Mouse (Mus musculus): ENCODE measurements around the gene Map4k3. TPM values are rescaled to one million over a fixed set of nuclear protein-coding genes. Genes with fewer than 3 reads are reported as not detected.
"Not testable (repeated sequence)": the region's sequence is repeated elsewhere in the genome, so short reads cannot be mapped to it uniquely, and the experiment has no call there.

Map4k3 gene
- polyA plus RNA-seq, 1 experiment from 2014 or later: 34.7 TPM

- H3K4me2 ChIP-seq (replicated peaks): no peak overlapping the region
- no peak for ATAC-seq (ENCODE audit: insufficient number of reproducible peaks, insufficient read depth, low FRiP score, low TSS enrichment)
- H3K27ac ChIP-seq: no peak overlapping the region
- WGBS: 58% methylated on average over 7 of the region's 7 CpGs
- no peaks in the 10 kb centered on the region for H3K27me3 ChIP-seq
- H3K9ac ChIP-seq: no peak overlapping the region
- H3K9me3 ChIP-seq: no peaks in the 10 kb centered on the region
- H3K36me3 ChIP-seq: no peaks in the 10 kb centered on the region
- no peak overlapping the region for H3K4me3 ChIP-seq
- peaks cover 9% of the 10 kb centered on the region; the same call in 1 of the 2 replicates for H3K4me1 ChIP-seq
Observed at GRCm38 (mm10) chr17:80575008-80575407, 153.3 kb downstream of the Map4k3 start.

DNA sequence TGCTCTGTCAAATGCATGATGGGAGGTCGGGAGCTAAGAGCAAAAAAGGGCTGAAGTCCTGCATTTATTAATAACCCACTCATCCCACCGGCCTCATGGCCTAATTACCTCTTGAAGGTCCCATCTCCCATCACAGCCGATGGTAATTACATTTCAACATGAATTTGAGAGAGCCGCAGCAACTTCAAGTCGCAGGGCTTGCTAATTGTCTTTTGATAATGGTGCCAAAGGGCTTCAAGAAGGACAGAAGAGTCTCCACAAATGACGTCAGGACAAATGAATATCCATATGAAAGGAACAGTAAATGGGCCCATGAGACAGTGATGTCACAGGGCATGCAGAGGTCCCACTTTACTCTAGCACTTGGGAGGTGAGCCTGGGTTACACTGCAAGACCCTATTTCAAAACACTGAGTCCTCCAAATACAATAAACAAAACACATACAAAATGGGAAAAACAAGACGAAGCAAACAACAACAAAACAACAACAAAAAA lies 153.8 kb downstream of the Map4k3 start:
- Histone ChIP-seq H3K9ac (no peak overlapping the region), H3K4me3 (no peak overlapping the region), H3K36me3 (no peaks in the 10 kb centered on the region), H3K4me2 (replicated peaks) (no peak overlapping the region), H3K27me3 (no peaks in the 10 kb centered on the region), H3K27ac (no peak overlapping the region), H3K4me1 (peaks cover 9% of the 10 kb centered on the region; the same call in 1 of the 2 replicates), H3K9me3 (no peaks in the 10 kb centered on the region)
- WGBS: 79% methylated on average over 7 of the region's 7 CpGs
- no peak for ATAC-seq (ENCODE audit: insufficient number of reproducible peaks, insufficient read depth, low FRiP score, low TSS enrichment)

GRCm38 (mm10) chr17:80572187-80572935 lies 155.9 kb downstream of the Map4k3 start:
- 92% methylated on average over 13 of the region's 13 CpGs for WGBS
- Histone ChIP-seq H3K9me3 (no peaks in the 10 kb centered on the region), H3K9ac (no peak overlapping the region), H3K4me3 (no peak overlapping the region), H3K27ac (no peak overlapping the region), H3K4me1 (peaks cover 5% of the 10 kb centered on the region; the same call in 1 of the 2 replicates), H3K36me3 (no peaks in the 10 kb centered on the region), H3K4me2 (replicated peaks) (no peak overlapping the region), H3K27me3 (no peaks in the 10 kb centered on the region)
- no peak for ATAC-seq (ENCODE audit: insufficient number of reproducible peaks, insufficient read depth, low FRiP score, low TSS enrichment)

DNA sequence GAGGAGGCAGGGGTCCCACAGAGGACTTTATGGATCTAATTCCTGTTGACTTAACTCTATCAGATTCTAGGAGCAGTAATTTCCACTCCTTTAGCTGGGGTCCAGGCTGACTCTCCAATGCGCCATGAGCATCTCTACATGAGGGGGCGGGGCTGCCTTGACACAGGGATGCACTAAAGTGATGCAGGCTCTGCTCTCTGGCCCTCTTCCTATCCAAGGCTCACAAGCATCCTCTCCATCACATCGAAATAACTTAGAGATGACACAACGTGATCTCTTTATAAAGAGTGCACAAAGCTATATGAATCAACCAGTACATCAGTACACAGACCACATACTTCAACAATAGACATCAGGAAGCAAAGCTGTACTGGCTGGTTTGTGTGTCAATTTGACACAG lies 156.8 kb downstream of the Map4k3 start:
- Histone ChIP-seq H3K27me3 (no peaks in the 10 kb centered on the region), H3K9ac (no peak overlapping the region), H3K36me3 (no peaks in the 10 kb centered on the region), H3K4me1 (no peaks in the 10 kb centered on the region), H3K9me3 (no peaks in the 10 kb centered on the region), H3K4me2 (replicated peaks) (no peak overlapping the region), H3K4me3 (no peak overlapping the region), H3K27ac (no peak overlapping the region)
- WGBS: 77% methylated on average over 4 of the region's 4 CpGs
- no peak for ATAC-seq (ENCODE audit: insufficient number of reproducible peaks, insufficient read depth, low FRiP score, low TSS enrichment)

GRCm38 (mm10) chr17:80569718-80570117 lies 158.6 kb downstream of the Map4k3 start:
- not testable (repeated sequence) for H3K4me1 ChIP-seq; H3K27me3 ChIP-seq; H3K4me2 ChIP-seq (replicated peaks); H3K36me3 ChIP-seq; ATAC-seq (ENCODE audit: insufficient number of reproducible peaks, insufficient read depth, low FRiP score, low TSS enrichment); H3K27ac ChIP-seq; H3K4me3 ChIP-seq; H3K9me3 ChIP-seq; H3K9ac ChIP-seq
- 96% methylated on average over 1 of the region's 2 CpGs for WGBS

DNA sequence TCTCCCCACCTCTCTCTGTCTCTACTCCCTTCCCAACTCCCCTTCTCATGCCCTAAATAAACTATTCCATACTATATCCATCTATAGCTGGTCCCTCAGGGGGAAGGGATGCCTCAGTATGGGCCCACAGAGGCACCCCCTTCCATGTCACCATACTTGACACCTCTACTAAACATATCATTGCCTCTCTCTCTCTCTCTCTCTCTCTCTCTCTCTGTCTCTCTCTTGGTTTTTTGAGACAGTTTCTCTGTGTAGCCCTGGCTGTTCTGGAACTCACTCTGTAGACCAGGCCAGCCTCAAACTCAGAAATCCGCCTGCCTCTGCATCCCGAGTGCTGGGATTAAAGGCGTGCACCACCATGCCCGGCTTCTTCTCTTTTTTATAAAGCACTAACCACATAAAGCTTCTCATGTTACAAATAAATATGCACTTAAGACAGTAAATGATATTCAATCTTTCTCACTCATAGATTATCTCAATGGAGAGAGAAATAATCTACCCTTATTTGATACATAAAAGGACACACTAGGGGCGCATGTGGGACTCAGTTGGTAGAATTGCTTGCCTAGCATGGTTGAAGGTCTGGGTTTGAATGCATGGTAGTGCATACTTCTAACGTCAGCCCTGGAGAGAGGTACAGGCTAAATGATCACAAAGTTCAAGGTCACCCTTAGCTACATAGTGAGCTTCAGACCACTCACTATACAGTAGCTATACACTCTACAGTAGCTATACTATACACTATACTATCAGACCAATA lies 159.3 kb downstream of the Map4k3 start:
- H3K4me1 ChIP-seq: no peaks in the 10 kb centered on the region
- H3K36me3 ChIP-seq: no peaks in the 10 kb centered on the region
- no peak overlapping the region for H3K4me2 ChIP-seq (replicated peaks)
- no peaks in the 10 kb centered on the region for H3K27me3 ChIP-seq
- H3K9ac ChIP-seq: no peak overlapping the region
- peaks cover 4% of the 10 kb centered on the region; the same call in 1 of the 2 replicates for H3K9me3 ChIP-seq
- H3K4me3 ChIP-seq: no peak overlapping the region
- H3K27ac ChIP-seq: no peak overlapping the region
- 83% methylated on average over 6 of the region's 6 CpGs for WGBS
- ATAC-seq (ENCODE audit: insufficient number of reproducible peaks, insufficient read depth, low FRiP score, low TSS enrichment): no peak

DNA sequence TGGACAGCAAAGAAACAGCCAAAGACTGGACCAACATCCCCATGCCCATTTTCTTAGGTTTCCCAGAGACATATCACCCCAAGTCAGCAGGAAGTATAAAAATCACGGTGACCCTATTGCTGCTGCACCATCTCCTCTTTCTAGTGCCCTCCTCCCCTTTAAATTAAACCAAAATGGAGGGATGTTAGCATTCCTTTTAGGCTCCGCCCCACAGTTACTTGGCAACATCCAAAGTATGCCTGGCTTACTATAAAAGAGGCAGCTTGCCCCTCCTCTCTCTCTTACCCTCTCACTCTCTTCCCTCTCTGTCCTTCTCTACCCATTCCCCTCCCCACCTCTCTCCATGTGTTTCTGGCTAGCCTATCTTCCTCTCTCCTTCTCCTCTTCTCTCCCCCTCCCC lies 159.8 kb downstream of the Map4k3 start:
- Histone ChIP-seq H3K27me3 (no peaks in the 10 kb centered on the region), H3K4me2 (replicated peaks) (no peak overlapping the region), H3K4me3 (no peak overlapping the region), H3K27ac (no peak overlapping the region), H3K9me3 (peaks cover 4% of the 10 kb centered on the region; the same call in 1 of the 2 replicates), H3K9ac (no peak overlapping the region), H3K36me3 (0 out of 2 replicates have a peak, but pooled peaks cover 2% of the 10 kb centered on the region), H3K4me1 (no peaks in the 10 kb centered on the region)
- WGBS: 94% methylated on average over 2 of the region's 2 CpGs
- ATAC-seq (ENCODE audit: insufficient number of reproducible peaks, insufficient read depth, low FRiP score, low TSS enrichment): no peak

DNA sequence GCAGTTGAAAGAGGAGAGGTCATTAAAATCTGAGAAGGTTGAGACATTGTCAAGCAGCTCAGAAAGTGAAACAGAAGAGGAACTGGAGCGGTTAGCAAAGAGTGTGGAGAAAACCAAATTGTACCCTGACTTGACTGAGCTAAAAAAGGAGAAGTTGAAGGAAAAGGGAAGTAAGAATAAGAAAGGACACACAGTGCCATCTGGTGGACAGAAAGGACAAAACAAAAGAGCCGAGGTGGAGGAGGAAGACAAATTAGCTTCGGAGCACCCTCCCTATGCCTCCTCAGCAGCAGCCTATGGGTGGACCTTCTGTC lies 163.7 kb downstream of the Map4k3 start:
- H3K4me2 ChIP-seq (replicated peaks): no peak overlapping the region
- WGBS: 70% methylated on average over 3 of the region's 3 CpGs
- H3K27me3 ChIP-seq: no peaks in the 10 kb centered on the region

DNA sequence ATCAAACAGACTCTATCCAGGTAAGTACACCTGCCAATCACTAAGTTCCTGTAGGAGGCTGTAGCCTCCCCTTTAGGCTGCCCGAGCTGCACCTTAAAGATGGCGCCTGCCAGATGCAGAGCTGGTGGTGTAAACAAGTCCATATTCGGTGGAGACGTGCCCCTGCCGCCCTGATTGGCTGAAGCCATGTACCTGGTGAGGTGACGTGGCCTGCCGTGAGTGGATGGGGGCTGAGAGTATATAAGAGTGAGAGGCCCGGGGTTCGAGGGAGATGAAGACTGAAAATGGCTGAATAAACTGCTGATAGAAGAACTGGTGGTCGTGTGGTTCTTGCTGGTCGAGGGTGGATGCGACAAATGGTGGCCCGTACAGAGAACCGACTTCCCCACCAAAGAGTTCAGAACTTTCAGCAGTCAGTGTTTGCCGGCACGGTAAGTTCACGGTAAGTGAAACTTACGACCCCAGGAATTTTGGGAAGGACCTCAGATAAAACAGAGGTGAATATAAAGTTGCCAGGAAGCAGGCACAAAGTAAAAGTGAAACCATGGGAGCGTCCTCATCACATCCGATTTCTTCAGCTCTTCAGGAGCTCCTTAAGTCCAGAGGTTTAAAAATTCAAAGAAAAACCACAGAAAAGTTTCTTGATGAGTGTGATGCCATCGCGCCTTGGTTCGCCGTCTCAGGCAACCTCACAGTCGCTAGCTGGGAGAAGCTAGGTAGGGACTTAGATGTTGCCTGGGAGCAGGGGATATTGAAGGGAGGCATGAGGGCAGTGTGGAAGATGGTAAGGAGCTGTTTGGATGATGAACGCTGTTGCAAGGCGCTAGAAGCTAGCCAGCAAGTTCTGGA lies 164.3 kb downstream of the Map4k3 start:
- H3K27ac ChIP-seq; H3K4me2 ChIP-seq (replicated peaks); H3K9me3 ChIP-seq; H3K4me3 ChIP-seq; H3K4me1 ChIP-seq; H3K36me3 ChIP-seq; H3K9ac ChIP-seq; H3K27me3 ChIP-seq; ATAC-seq (ENCODE audit: insufficient number of reproducible peaks, insufficient read depth, low FRiP score, low TSS enrichment): not testable (repeated sequence)
- 94% methylated on average over 27 of the region's 27 CpGs for WGBS

More for the DNA sequence above, 163.7 kb downstream of the Map4k3 start:
- H3K4me3 ChIP-seq: no peak overlapping the region
- no peak for ATAC-seq (ENCODE audit: insufficient number of reproducible peaks, insufficient read depth, low FRiP score, low TSS enrichment)
- peaks cover 4% of the 10 kb centered on the region; the same call in 1 of the 2 replicates for H3K9me3 ChIP-seq
- 0 out of 2 replicates have a peak, but pooled peaks cover 2% of the 10 kb centered on the region for H3K36me3 ChIP-seq
- no peak overlapping the region for H3K9ac ChIP-seq
- H3K4me1 ChIP-seq: no peaks in the 10 kb centered on the region
- H3K27ac ChIP-seq: no peak overlapping the region

DNA sequence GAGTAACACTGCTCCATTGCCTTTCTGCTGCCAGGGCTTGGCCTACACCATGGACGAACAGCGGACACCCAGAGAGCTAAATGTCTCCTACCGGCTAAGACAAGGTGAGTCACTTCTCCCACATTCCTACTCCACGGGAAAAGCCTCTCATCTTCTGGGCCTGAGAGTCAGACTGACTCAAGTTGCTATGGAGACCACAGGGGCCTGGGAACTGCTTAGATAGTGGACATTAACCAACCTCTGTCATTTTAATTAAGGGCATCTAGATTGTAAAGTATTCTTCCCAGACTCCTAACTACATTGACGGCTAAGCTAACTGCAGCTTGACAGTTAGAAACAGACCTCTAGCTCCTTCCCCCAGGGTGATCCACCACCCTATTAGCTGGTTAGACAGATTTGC lies 165.5 kb downstream of the Map4k3 start:
- H3K4me3 ChIP-seq: no peak overlapping the region
- WGBS: 77% methylated on average over 5 of the region's 5 CpGs
- 0 out of 2 replicates have a peak, but pooled peaks cover 2% of the 10 kb centered on the region for H3K36me3 ChIP-seq
- H3K4me1 ChIP-seq: no peaks in the 10 kb centered on the region
- H3K9me3 ChIP-seq: peaks cover 4% of the 10 kb centered on the region; the same call in 1 of the 2 replicates
- ATAC-seq (ENCODE audit: insufficient number of reproducible peaks, insufficient read depth, low FRiP score, low TSS enrichment): no peak
- H3K4me2 ChIP-seq (replicated peaks): no peak overlapping the region
- H3K27ac ChIP-seq: no peak overlapping the region
- no peak overlapping the region for H3K9ac ChIP-seq
- H3K27me3 ChIP-seq: no peaks in the 10 kb centered on the region

- H3K4me1 ChIP-seq: no peaks in the 10 kb centered on the region
- WGBS: 22% methylated on average over 12 of the region's 12 CpGs
- no peak for ATAC-seq (ENCODE audit: insufficient number of reproducible peaks, insufficient read depth, low FRiP score, low TSS enrichment)
- H3K4me2 ChIP-seq (replicated peaks): no peak overlapping the region; the same call in 1 of the 2 replicates
- H3K27ac ChIP-seq: no peak overlapping the region
- H3K9me3 ChIP-seq: no peaks in the 10 kb centered on the region; the same call in 1 of the 2 replicates
- no peak overlapping the region for H3K4me3 ChIP-seq
- H3K27me3 ChIP-seq: no peaks in the 10 kb centered on the region
- H3K36me3 ChIP-seq: 0 out of 2 replicates have a peak, but pooled peaks cover 2% of the 10 kb centered on the region
- no peak overlapping the region for H3K9ac ChIP-seq
Observed at GRCm38 (mm10) chr17:80560669-80561401, 167.4 kb downstream of the Map4k3 start.
